Mouse (Mus musculus) splenic B cell, adult 2 months (primary cell): ENCODE results near the gene Msl2.

ENCODE experiments used
- DNase-seq: peaks from one replicate; pipeline ENCODE4 v3.0.0-alpha.2; 2011; ENCODE audit warnings: low read depth, low spot score
- H3K27me3 ChIP-seq: 2 replicates; pipeline ENCODE4 v1.6.1; 2012; ENCODE audit warnings: mild to moderate bottlenecking, low read length, moderate library complexity, mixed read lengths; ENCODE audit not compliant: control insufficient read depth, poor library complexity, insufficient read depth, severe bottlenecking
- H3K36me3 ChIP-seq: 2 replicates; pipeline ENCODE4 v1.6.1; 2012; ENCODE audit warnings: mild to moderate bottlenecking, low read length, moderate library complexity, mixed read lengths; ENCODE audit not compliant: control insufficient read depth, poor library complexity, insufficient read depth, severe bottlenecking

The Msl2 gene

GRCm38 (mm10) chr9:101095425-101095824 is 21.5 kb downstream of the Msl2 start:
- Histone ChIP-seq H3K27me3 (no peaks in the 10 kb centered on the region), H3K36me3 (no peaks in the 10 kb centered on the region)
- DNase-seq = no peak

- no peak for DNase-seq
- H3K36me3 ChIP-seq = peaks cover 1% of the 10 kb centered on the region; the same call in 1 of the 2 replicates
- no peaks in the 10 kb centered on the region for H3K27me3 ChIP-seq
These were observed 22.6 kb downstream of the Msl2 start for GRCm38 (mm10) chr9:101096461-101096860.

GRCm38 (mm10) chr9:101097542-101097941 is 23.6 kb downstream of the Msl2 start:
- peak; percentile 20 for DNase-seq
- peaks cover 6% of the 10 kb centered on the region; the same call in 1 of the 2 replicates for H3K36me3 ChIP-seq
- no peaks in the 10 kb centered on the region for H3K27me3 ChIP-seq

- DNase-seq = peak; percentile 20
- peaks cover 6% of the 10 kb centered on the region; the same call in 1 of the 2 replicates for H3K36me3 ChIP-seq
- no peaks in the 10 kb centered on the region for H3K27me3 ChIP-seq
These were observed 25.5 kb downstream of the Msl2 start for GRCm38 (mm10) chr9:101099445-101099844.

GRCm38 (mm10) chr9:101100163-101100562 is 26.3 kb downstream of the Msl2 start:
- no peak for DNase-seq

GRCm38 (mm10) chr9:101101547-101101946 is 27.6 kb downstream of the Msl2 start:
- Histone ChIP-seq H3K27me3 (no peaks in the 10 kb centered on the region), H3K36me3 (peaks cover 11% of the 10 kb centered on the region; the same call in 1 of the 2 replicates)
- no peak for DNase-seq

More at GRCm38 (mm10) chr9:101100163-101100562, 26.3 kb downstream of the Msl2 start:
- H3K36me3 ChIP-seq = peaks cover 6% of the 10 kb centered on the region; the same call in 1 of the 2 replicates
- no peaks in the 10 kb centered on the region for H3K27me3 ChIP-seq

GRCm38 (mm10) chr9:101102288-101102687 is 28.4 kb downstream of the Msl2 start:
- DNase-seq = no peak
- Histone ChIP-seq H3K27me3 (no peaks in the 10 kb centered on the region), H3K36me3 (peaks cover 11% of the 10 kb centered on the region; the same call in 1 of the 2 replicates)

- DNase-seq = no peak
- Histone ChIP-seq H3K27me3 (no peaks in the 10 kb centered on the region), H3K36me3 (peaks cover 11% of the 10 kb centered on the region; the same call in 1 of the 2 replicates)
These were observed 31.0 kb downstream of the Msl2 start for GRCm38 (mm10) chr9:101104931-101105330.

GRCm38 (mm10) chr9:101105735-101106134 is 31.8 kb downstream of the Msl2 start:
- DNase-seq = no peak
- H3K27me3 ChIP-seq = no peaks in the 10 kb centered on the region
- peaks cover 9% of the 10 kb centered on the region; the same call in 1 of the 2 replicates for H3K36me3 ChIP-seq

GRCm38 (mm10) chr9:101107386-101107785 is 33.5 kb downstream of the Msl2 start:
- no peak for DNase-seq
- Histone ChIP-seq H3K36me3 (peaks cover 4% of the 10 kb centered on the region; the same call in 1 of the 2 replicates), H3K27me3 (no peaks in the 10 kb centered on the region)

GRCm38 (mm10) chr9:101110013-101110412 is 36.1 kb downstream of the Msl2 start:
- no peaks in the 10 kb centered on the region for H3K27me3 ChIP-seq
- DNase-seq = no peak
- H3K36me3 ChIP-seq = peaks cover 4% of the 10 kb centered on the region; the same call in 1 of the 2 replicates

GRCm38 (mm10) chr9:101113317-101113716 is 39.4 kb downstream of the Msl2 start:
- Histone ChIP-seq H3K36me3 (no peaks in the 10 kb centered on the region), H3K27me3 (no peaks in the 10 kb centered on the region)
- no peak for DNase-seq

GRCm38 (mm10) chr9:101114182-101114884 is 40.4 kb downstream of the Msl2 start:
- no peak for DNase-seq
- Histone ChIP-seq H3K27me3 (no peaks in the 10 kb centered on the region), H3K36me3 (no peaks in the 10 kb centered on the region)

- DNase-seq = no peak
- Histone ChIP-seq H3K27me3 (no peaks in the 10 kb centered on the region), H3K36me3 (no peaks in the 10 kb centered on the region)
These were observed 69.7 kb downstream of the Msl2 start for GRCm38 (mm10) chr9:101143635-101144034.

- H3K27me3 ChIP-seq = no peaks in the 10 kb centered on the region
- no peaks in the 10 kb centered on the region for H3K36me3 ChIP-seq
- DNase-seq = peak; percentile 13
These were observed 79.0 kb downstream of the Msl2 start for GRCm38 (mm10) chr9:101152872-101153271.
